Mouse (Mus musculus) bone marrow macrophage, adult 2 months (primary cell): ENCODE results near the gene Vav2. TPM values are rescaled to one million over a fixed set of nuclear protein-coding genes. Genes with fewer than 3 reads are reported as not detected.

Experiments used
- H3K27ac ChIP-seq: 2 replicates; pipeline ENCODE4 v1.5.1; 2012; ENCODE audit warnings: low read depth, low read length; ENCODE audit not compliant: insufficient read depth
- H3K4me1 ChIP-seq: 2 replicates; pipeline ENCODE4 v1.6.1; 2012; ENCODE audit warnings: low read length; ENCODE audit not compliant: control insufficient read depth, insufficient read depth
- H3K4me3 ChIP-seq: 2 replicates; pipeline ENCODE4 v1.5.1; 2012; ENCODE audit warnings: mild to moderate bottlenecking, low read length, moderate library complexity; ENCODE audit not compliant: insufficient read depth
- CTCF ChIP-seq: IDR thresholded peaks from 2 replicates; pipeline ENCODE4 v1.5.1; 2012; ENCODE audit warnings: low read depth, mild to moderate bottlenecking, low read length, moderate library complexity
- POLR2A ChIP-seq: IDR thresholded peaks from 2 replicates; pipeline ENCODE4 v1.6.1; 2012; ENCODE audit warnings: mild to moderate bottlenecking, low read depth, low read length, borderline replicate concordance
- polyA plus RNA-seq: library from polyadenylated mRNA; stranded (reverse); fragments of >200 nt; gene quantifications from 2 replicates; pipeline ENCODE4 v1.2.4, GENCODE M21; 2012; ENCODE audit not compliant: missing spikeins, insufficient read depth, insufficient read length

The Vav2 gene
- polyA plus RNA-seq, 1 experiment, result 16.3 TPM

- no peak for TF ChIP-seq POLR2A
- no peak for TF ChIP-seq CTCF
- no peak overlapping the region for H3K4me3 ChIP-seq
- no peak overlapping the region for H3K27ac ChIP-seq
- H3K4me1 ChIP-seq, result peaks cover 38% of the 10 kb centered on the region
Observed at GRCm38 (mm10) chr2:27310221-27310620, 116.6 kb downstream of the Vav2 start.

GRCm38 (mm10) chr2:27306628-27307027 lies 120.2 kb downstream of the Vav2 start:
- no peak for TF ChIP-seq CTCF
- no peak for TF ChIP-seq POLR2A
- Histone ChIP-seq H3K27ac (no peak overlapping the region), H3K4me3 (no peak overlapping the region), H3K4me1 (peaks cover 37% of the 10 kb centered on the region)

- H3K4me1 ChIP-seq, result peaks cover 28% of the 10 kb centered on the region
Observed at GRCm38 (mm10) chr2:27304741-27305140, 122.1 kb downstream of the Vav2 start.

GRCm38 (mm10) chr2:27304074-27304473 lies 122.8 kb downstream of the Vav2 start:
- Histone ChIP-seq H3K4me3 (no peak overlapping the region), H3K4me1 (peaks cover 28% of the 10 kb centered on the region), H3K27ac (no peak overlapping the region)
- TF ChIP-seq POLR2A, result no peak
- no peak for TF ChIP-seq CTCF

More at GRCm38 (mm10) chr2:27304741-27305140, 122.1 kb downstream of the Vav2 start:
- H3K4me3 ChIP-seq, result no peak overlapping the region
- no peak overlapping the region for H3K27ac ChIP-seq
- no peak for TF ChIP-seq POLR2A
- no peak for TF ChIP-seq CTCF

- TF ChIP-seq POLR2A (no peak), CTCF (no peak; the same call in 1 of the 2 replicates)
- Histone ChIP-seq H3K4me1 (peaks cover 12% of the 10 kb centered on the region), H3K27ac (no peak overlapping the region), H3K4me3 (no peak overlapping the region)
Observed at GRCm38 (mm10) chr2:27301444-27302111, 125.3 kb downstream of the Vav2 start.

- no peak overlapping the region for H3K27ac ChIP-seq
- peaks cover 11% of the 10 kb centered on the region for H3K4me1 ChIP-seq
- no peak for TF ChIP-seq POLR2A
- no peak for TF ChIP-seq CTCF
- H3K4me3 ChIP-seq, result no peak overlapping the region
Observed at GRCm38 (mm10) chr2:27300725-27301443, 125.9 kb downstream of the Vav2 start.

- no peaks in the 10 kb centered on the region for H3K4me1 ChIP-seq
- no peak overlapping the region for H3K27ac ChIP-seq
Observed at GRCm38 (mm10) chr2:27296656-27297406, 130.0 kb downstream of the Vav2 start.

GRCm38 (mm10) chr2:27294777-27295176 lies 132.1 kb downstream of the Vav2 start:
- Histone ChIP-seq H3K27ac (no peak overlapping the region), H3K4me3 (no peak overlapping the region), H3K4me1 (no peaks in the 10 kb centered on the region)
- TF ChIP-seq CTCF, result no peak
- TF ChIP-seq POLR2A, result no peak

More at GRCm38 (mm10) chr2:27296656-27297406, 130.0 kb downstream of the Vav2 start:
- H3K4me3 ChIP-seq, result no peak overlapping the region
- TF ChIP-seq POLR2A (no peak), CTCF (no peak)

GRCm38 (mm10) chr2:27289019-27289418 lies 137.8 kb downstream of the Vav2 start:
- TF ChIP-seq CTCF (peak; percentile 75), POLR2A (no peak)
- no peak overlapping the region for H3K4me3 ChIP-seq
- H3K27ac ChIP-seq, result no peak overlapping the region

More at GRCm38 (mm10) chr2:27289019-27289418, 137.8 kb downstream of the Vav2 start:
- peaks cover 4% of the 10 kb centered on the region; the same call in 1 of the 2 replicates for H3K4me1 ChIP-seq
